ENCODE assay signal across 8 mouse cellular contexts in the genomic region with DNA sequence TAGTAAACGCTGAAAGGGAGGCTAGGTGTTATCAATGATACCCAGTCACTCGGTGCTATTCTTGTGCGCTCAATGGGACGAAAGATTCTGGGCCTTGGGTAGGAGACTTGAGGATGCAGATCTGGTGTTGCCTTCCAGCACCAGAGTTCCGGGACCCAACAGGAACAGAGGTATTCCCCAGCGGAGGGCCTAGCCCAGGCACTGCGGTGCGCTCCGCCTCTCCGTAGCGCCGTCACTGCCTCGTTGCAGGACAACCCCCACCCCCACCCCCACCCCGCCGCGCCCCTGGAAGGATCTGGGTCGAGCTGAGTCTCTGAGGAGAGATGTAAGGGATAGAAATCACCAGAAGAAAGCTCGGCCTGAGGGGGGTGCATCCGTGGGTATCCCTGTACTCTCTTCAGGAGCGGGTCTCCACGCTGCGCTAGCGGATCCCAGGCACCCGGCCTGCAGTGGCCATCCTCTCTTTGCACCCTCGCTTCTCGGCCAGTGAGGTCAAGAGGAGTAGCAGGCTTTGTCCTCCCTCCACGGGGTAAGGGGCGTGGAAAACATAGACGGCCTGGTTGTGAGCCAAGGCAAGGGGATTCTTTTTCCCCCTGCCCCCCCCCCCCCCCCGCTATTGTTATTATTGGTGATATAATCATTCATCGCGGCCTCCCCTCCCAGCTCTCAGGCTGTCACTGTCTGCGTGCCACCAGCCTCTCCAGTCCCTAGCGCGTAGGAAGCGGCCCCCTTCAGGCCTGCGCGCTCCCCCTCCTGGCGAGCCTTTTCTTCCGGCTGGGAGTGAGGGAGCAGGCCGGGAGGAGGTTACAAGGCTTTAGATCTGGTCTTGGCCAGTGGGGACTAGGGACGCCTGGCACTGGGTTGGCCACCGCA. TPM values are rescaled to one million over a fixed set of nuclear protein-coding genes. Genes with fewer than 3 reads are reported as not detected.
DNase-seq lines count a peak whose midpoint lies in the region; ATAC-seq and TF ChIP-seq lines count a peak whose summit lies in the region.

No protein-coding gene starts in this region.

- H3K9ac ChIP-seq in heart, embryonic 12.5 days = peak overlapping the region; percentile 86
- peak overlapping the region; percentile 65 for H3K9ac ChIP-seq in kidney, postnatal 0 days (ENCODE audit: low read depth, low read length)
- peak overlapping the region; percentile 77 for H3K9ac ChIP-seq in liver, embryonic 11.5 days (ENCODE audit: low read depth, low read length)

- peak overlapping the region; percentile 78 for H3K4me3 ChIP-seq in heart, embryonic 12.5 days
- H3K4me3 ChIP-seq in kidney, postnatal 0 days (replicated peaks; ENCODE audit: low read depth, low read length) = peak overlapping the region; percentile 71
- peak overlapping the region; percentile 72 for H3K4me3 ChIP-seq in liver, embryonic 11.5 days (ENCODE audit: low read depth, low read length)
- H3K4me3 ChIP-seq in myocyte = peak overlapping the region; percentile 78

- peak; percentile 55; the same call in 1 of the 2 replicates for ATAC-seq in erythroblast, adult 5-6 weeks (replicated peaks; ENCODE audit: low FRiP score, poor library complexity, severe bottlenecking)
- ATAC-seq in heart, embryonic 12.5 days (ENCODE audit: insufficient number of reproducible peaks, low FRiP score) = peak; percentile 90
- peak; percentile 90 for ATAC-seq in kidney, postnatal 0 days (replicated peaks; ENCODE audit: low FRiP score, low read depth)
- peak; percentile 84 for ATAC-seq in liver, embryonic 11.5 days (replicated peaks; ENCODE audit: low FRiP score)

- peak; percentile 79 for TF ChIP-seq POLR2A in myocyte (IDR thresholded peaks at IDR 0.05; ENCODE audit: insufficient read length, low read depth)

- 0% methylated on average over 42 of the region's 43 CpGs for WGBS in heart, embryonic 12.5 days
- under 1% methylated on average over 39 of the region's 43 CpGs for WGBS in kidney, postnatal 0 days
- WGBS in liver, embryonic 11.5 days = under 1% methylated on average over 39 of the region's 43 CpGs

- 0 out of 2 replicates have a peak, but pooled peaks cover 2% of the 10 kb centered on the region for H3K4me1 ChIP-seq in heart, embryonic 12.5 days (replicated peaks)
- no peaks in the 10 kb centered on the region; the same call in 1 of the 2 replicates for H3K4me1 ChIP-seq in kidney, postnatal 0 days (replicated peaks; ENCODE audit: insufficient read depth, low read length)
- peaks cover 7% of the 10 kb centered on the region; the same call in 1 of the 2 replicates for H3K4me1 ChIP-seq in liver, embryonic 11.5 days (replicated peaks; ENCODE audit: control insufficient read depth, insufficient read depth, low read length)

- DNase-seq in B cell, adult 2 months = peak; percentile 47 to 49
- peak; percentile 93 for DNase-seq in brain, adult 2 months (ENCODE audit: low read depth, low spot score)
- peak; percentile 96 for DNase-seq in kidney, postnatal 0 days (ENCODE audit: low spot score)
- peak; percentile 81 for DNase-seq in liver, embryonic 11.5 days (ENCODE audit: low spot score)
- DNase-seq in splenic B cell, adult 2 months (ENCODE audit: low read depth, low spot score) = peak; percentile 45

- H3ac ChIP-seq in myocyte (ENCODE audit: control insufficient read depth, insufficient read length) = peak overlapping the region; percentile 82

- peaks cover 21% of the 10 kb centered on the region for H3K79me2 ChIP-seq in myocyte (ENCODE audit: control insufficient read depth, insufficient read depth)

- no peaks in the 10 kb centered on the region for H3K27me3 ChIP-seq in heart, embryonic 12.5 days (replicated peaks)
- no peaks in the 10 kb centered on the region for H3K27me3 ChIP-seq in kidney, postnatal 0 days (ENCODE audit: insufficient read depth, low read length)
- no peaks in the 10 kb centered on the region for H3K27me3 ChIP-seq in liver, embryonic 11.5 days (replicated peaks; ENCODE audit: control insufficient read depth, insufficient read depth, low read length)
- H3K27me3 ChIP-seq in myocyte (ENCODE audit: control insufficient read depth, insufficient read depth, insufficient read length) = no peaks in the 10 kb centered on the region
- no peaks in the 10 kb centered on the region for H3K27me3 ChIP-seq in splenic B cell, adult 2 months (ENCODE audit: control insufficient read depth, insufficient read depth, low read length, poor library complexity, severe bottlenecking)

- peak overlapping the region; percentile 77 for H3K4me2 ChIP-seq in heart, embryonic 12.5 days
- H3K4me2 ChIP-seq in kidney, postnatal 0 days (ENCODE audit: low read length) = peak overlapping the region; percentile 88
- H3K4me2 ChIP-seq in liver, embryonic 11.5 days = peak overlapping the region; percentile 84
- H3K4me2 ChIP-seq in myocyte (ENCODE audit: low read depth) = peak overlapping the region; percentile 91

- peaks cover 32% of the 10 kb centered on the region for H3K36me3 ChIP-seq in heart, embryonic 12.5 days
- H3K36me3 ChIP-seq in kidney, postnatal 0 days (ENCODE audit: insufficient read depth, low read length) = 0 out of 2 replicates have a peak, but pooled peaks cover 5% of the 10 kb centered on the region
- H3K36me3 ChIP-seq in liver, embryonic 11.5 days (ENCODE audit: control insufficient read depth, insufficient read depth, low read length) = peaks cover 11% of the 10 kb centered on the region; the same call in 1 of the 2 replicates
- peaks cover 21% of the 10 kb centered on the region for H3K36me3 ChIP-seq in myocyte (ENCODE audit: control insufficient read depth, insufficient read depth)
- no peaks in the 10 kb centered on the region for H3K36me3 ChIP-seq in splenic B cell, adult 2 months (ENCODE audit: control insufficient read depth, insufficient read depth, low read length, poor library complexity, severe bottlenecking)

- peak overlapping the region; percentile 98 for H3K27ac ChIP-seq in heart, embryonic 12.5 days (ENCODE audit: poor library complexity, severe bottlenecking)
- H3K27ac ChIP-seq in kidney, postnatal 0 days = peak overlapping the region; percentile 95
- peak overlapping the region; percentile 92 for H3K27ac ChIP-seq in liver, embryonic 11.5 days (ENCODE audit: low read depth, low read length)

- TF ChIP-seq CTCF in kidney, postnatal 0 days (IDR thresholded peaks at IDR 0.05; ENCODE audit: low read depth) = peak; percentile 76

- H3K9me3 ChIP-seq in heart, embryonic 12.5 days (replicated peaks) = no peaks in the 10 kb centered on the region
- no peaks in the 10 kb centered on the region for H3K9me3 ChIP-seq in kidney, postnatal 0 days (replicated peaks; ENCODE audit: low read length)
- no peaks in the 10 kb centered on the region for H3K9me3 ChIP-seq in liver, embryonic 11.5 days (ENCODE audit: control insufficient read depth, low read length)

TF ChIP-seq in myocyte, 11 proteins besides CTCF, POLR2A, EP300 and RAD21 (continues in another document):
- TF ChIP-seq E2F4 (IDR thresholded peaks at IDR 0.05; ENCODE audit: insufficient read depth) (no peak), USF1 (IDR thresholded peaks at IDR 0.05; ENCODE audit: low read depth) (no peak), REST (IDR thresholded peaks at IDR 0.05; ENCODE audit: insufficient read depth, insufficient read length) (peak; percentile 27), MYOG (IDR thresholded peaks at IDR 0.05; ENCODE audit: control insufficient read depth in 1 of 3, insufficient read depth in 1 of 3, insufficient read length in 2 of 3, low read depth in 2 of 3) (peak in 1 of 3 experiments; percentile 1), TCF12 (IDR thresholded peaks at IDR 0.05; ENCODE audit: insufficient read depth, poor library complexity, severe bottlenecking) (no peak)

RNA-seq across cellular contexts. Expression of gene Bivm, which starts 0.7 kb away (rescaled TPM):
- 3.1 and 4.0 TPM in 2 replicates for total RNA-seq in erythroblast, adult 5-6 weeks (2015; ENCODE audit: low replicate concordance)
- total RNA-seq in erythroblast, adult 5-6 weeks (2017; ENCODE audit: low replicate concordance) = 0.56 and 0.94 TPM in 2 replicates
- 14.9 and 16.3 TPM in 2 replicates for polyA plus RNA-seq in heart, embryonic 12.5 days (2016; fragmentation: Nextera tagmentation; extraction: Ambion mirVana)
- polyA plus RNA-seq in kidney, postnatal 0 days (2015; fragmentation: Nextera tagmentation; extraction: Ambion mirVana) = 16.4 and 17.0 TPM in 2 replicates
- 13.1 and 13.3 TPM in 2 replicates for polyA plus RNA-seq in liver, embryonic 11.5 days (2014; fragmentation: Nextera tagmentation; extraction: Ambion mirVana)
- 8.1 TPM for polyA plus RNA-seq in myocyte (2012; fragmentation: generic; extraction: Trizol)

RNA-seq across cellular contexts. Expression of gene Kdelc1, which starts 0.8 kb away (rescaled TPM):
- total RNA-seq in erythroblast, adult 5-6 weeks (2015; ENCODE audit: low replicate concordance) = 3.7 and 4.6 TPM in 2 replicates
- total RNA-seq in erythroblast, adult 5-6 weeks (2017; ENCODE audit: low replicate concordance) = 2.5 and 3.5 TPM in 2 replicates
- 50.9 and 54.7 TPM in 2 replicates for polyA plus RNA-seq in heart, embryonic 12.5 days (2016; fragmentation: Nextera tagmentation; extraction: Ambion mirVana)
- 45.8 and 53.8 TPM in 2 replicates for polyA plus RNA-seq in kidney, postnatal 0 days (2015; fragmentation: Nextera tagmentation; extraction: Ambion mirVana)
- polyA plus RNA-seq in liver, embryonic 11.5 days (2014; fragmentation: Nextera tagmentation; extraction: Ambion mirVana) = 48.8 and 53.8 TPM in 2 replicates
- 17.3 TPM for polyA plus RNA-seq in myocyte (2012; fragmentation: generic; extraction: Trizol)

RNA-seq across cellular contexts. Expression of gene Tex30, which starts 17.2 kb away (rescaled TPM):
- 15.7 and 32.3 TPM in 2 replicates for total RNA-seq in erythroblast, adult 5-6 weeks (2015; ENCODE audit: low replicate concordance)
- 12.8 and 21.7 TPM in 2 replicates for total RNA-seq in erythroblast, adult 5-6 weeks (2017; ENCODE audit: low replicate concordance)
- 77.2 and 77.7 TPM in 2 replicates for polyA plus RNA-seq in heart, embryonic 12.5 days (2016; fragmentation: Nextera tagmentation; extraction: Ambion mirVana)
- polyA plus RNA-seq in kidney, postnatal 0 days (2015; fragmentation: Nextera tagmentation; extraction: Ambion mirVana) = 60.8 and 63.2 TPM in 2 replicates
- 123 and 133 TPM in 2 replicates for polyA plus RNA-seq in liver, embryonic 11.5 days (2014; fragmentation: Nextera tagmentation; extraction: Ambion mirVana)
- 6.5 TPM for polyA plus RNA-seq in myocyte (2012; fragmentation: generic; extraction: Trizol)

RNA-seq across cellular contexts. Expression of gene Ercc5, which starts 28.1 kb away (rescaled TPM):
- total RNA-seq in erythroblast, adult 5-6 weeks (2015; ENCODE audit: low replicate concordance) = 1.9 and 2.7 TPM in 2 replicates
- total RNA-seq in erythroblast, adult 5-6 weeks (2017; ENCODE audit: low replicate concordance) = 2.5 and 6.0 TPM in 2 replicates
- 16.8 and 19.1 TPM in 2 replicates for polyA plus RNA-seq in heart, embryonic 12.5 days (2016; fragmentation: Nextera tagmentation; extraction: Ambion mirVana)
- 14.1 TPM in 2 replicates for polyA plus RNA-seq in kidney, postnatal 0 days (2015; fragmentation: Nextera tagmentation; extraction: Ambion mirVana)
- 15.0 TPM in 2 replicates for polyA plus RNA-seq in liver, embryonic 11.5 days (2014; fragmentation: Nextera tagmentation; extraction: Ambion mirVana)
- 5.1 TPM for polyA plus RNA-seq in myocyte (2012; fragmentation: generic; extraction: Trizol)

RNA-seq across cellular contexts. Expression of gene Gm8251, which starts 57.7 kb away (rescaled TPM):
- 1.3 and 4.2 TPM in 2 replicates for total RNA-seq in erythroblast, adult 5-6 weeks (2015; ENCODE audit: low replicate concordance)
- 2.6 and 3.8 TPM in 2 replicates for total RNA-seq in erythroblast, adult 5-6 weeks (2017; ENCODE audit: low replicate concordance)
- polyA plus RNA-seq in heart, embryonic 12.5 days (2016; fragmentation: Nextera tagmentation; extraction: Ambion mirVana) = 0.06 TPM in 1 of 2 replicates, not detected in the other
- polyA plus RNA-seq in kidney, postnatal 0 days (2015; fragmentation: Nextera tagmentation; extraction: Ambion mirVana) = 0.03 TPM in 1 of 2 replicates, not detected in the other
- polyA plus RNA-seq in liver, embryonic 11.5 days (2014; fragmentation: Nextera tagmentation; extraction: Ambion mirVana) = 0.09 and 0.21 TPM in 2 replicates
- not detected for polyA plus RNA-seq in myocyte (2012; fragmentation: generic; extraction: Trizol)

Comparison
In these comparisons a context has a peak if more than half of its experiments do, and no peak if none do; other contexts are left out.
1. Peak in every context shown above with its lines: DNase-seq, ATAC-seq, H3K4me3 ChIP-seq and H3K27ac ChIP-seq.
2. DNase-seq: peak in every context shown above with its lines; median percentile 96 in kidney, postnatal 0 days; 93 in brain, adult 2 months; 81 in liver, embryonic 11.5 days; 48 in B cell, adult 2 months; 45 in splenic B cell, adult 2 months.